Mouse (Mus musculus): ENCODE measurements around the gene Adgrg3.
"Not testable (repeated sequence)": the region's sequence is repeated elsewhere in the genome, so short reads cannot be mapped to it uniquely, and the experiment has no call there.

The Adgrg3 gene

GRCm38 (mm10) chr8:95020821-95021220 is 3.3 kb downstream of the Adgrg3 start:
- DNase-seq (ENCODE audit: extremely low read depth, insufficient read length, low spot score), result no peak

GRCm38 (mm10) chr8:95023201-95023600 is 5.7 kb downstream of the Adgrg3 start:
- no peak for DNase-seq (ENCODE audit: extremely low read depth, insufficient read length, low spot score)

- no peak for DNase-seq (ENCODE audit: extremely low read depth, insufficient read length, low spot score)
These were observed 6.9 kb downstream of the Adgrg3 start for GRCm38 (mm10) chr8:95024387-95024786.

GRCm38 (mm10) chr8:95025421-95025820 is 7.9 kb downstream of the Adgrg3 start:
- DNase-seq (ENCODE audit: extremely low read depth, insufficient read length, low spot score), result no peak

- DNase-seq (ENCODE audit: extremely low read depth, insufficient read length, low spot score), result not testable (repeated sequence)
These were observed 10.9 kb downstream of the Adgrg3 start for GRCm38 (mm10) chr8:95028391-95028790.

- DNase-seq (ENCODE audit: extremely low read depth, insufficient read length, low spot score), result no peak
These were observed 19.8 kb downstream of the Adgrg3 start for GRCm38 (mm10) chr8:95037106-95037925.

- no peak for DNase-seq (ENCODE audit: extremely low read depth, insufficient read length, low spot score)
These were observed 24.6 kb downstream of the Adgrg3 start for GRCm38 (mm10) chr8:95041883-95042784.

GRCm38 (mm10) chr8:95044811-95045210 is 27.3 kb downstream of the Adgrg3 start:
- DNase-seq (ENCODE audit: extremely low read depth, insufficient read length, low spot score), result no peak

- no peak for DNase-seq (ENCODE audit: extremely low read depth, insufficient read length, low spot score)
These were observed 29.5 kb downstream of the Adgrg3 start for GRCm38 (mm10) chr8:95046982-95047381.

- no peak for DNase-seq (ENCODE audit: extremely low read depth, insufficient read length, low spot score)
These were observed 30.6 kb downstream of the Adgrg3 start for GRCm38 (mm10) chr8:95047884-95048680.

GRCm38 (mm10) chr8:95049636-95050035 is 32.1 kb downstream of the Adgrg3 start:
- DNase-seq (ENCODE audit: extremely low read depth, insufficient read length, low spot score), result no peak

- DNase-seq (ENCODE audit: extremely low read depth, insufficient read length, low spot score), result no peak
These were observed 36.9 kb downstream of the Adgrg3 start for GRCm38 (mm10) chr8:95054438-95054837.

GRCm38 (mm10) chr8:95054927-95055510 is 37.5 kb downstream of the Adgrg3 start, which contains the start of gene Drc7:
Gene Drc7, plus strand, starts transcription at chr8:95055103.
- DNase-seq (ENCODE audit: extremely low read depth, insufficient read length, low spot score), result no peak

- DNase-seq (ENCODE audit: extremely low read depth, insufficient read length, low spot score), result no peak
These were observed 38.9 kb downstream of the Adgrg3 start for GRCm38 (mm10) chr8:95056414-95056813.

GRCm38 (mm10) chr8:95058661-95059060 is 41.2 kb downstream of the Adgrg3 start:
- DNase-seq (ENCODE audit: extremely low read depth, insufficient read length, low spot score), result no peak

GRCm38 (mm10) chr8:95059812-95060533 is 42.5 kb downstream of the Adgrg3 start:
- DNase-seq (ENCODE audit: extremely low read depth, insufficient read length, low spot score), result no peak

- DNase-seq (ENCODE audit: extremely low read depth, insufficient read length, low spot score), result peak; percentile 65
These were observed 47.0 kb downstream of the Adgrg3 start for GRCm38 (mm10) chr8:95064531-95064930.

- no peak for DNase-seq (ENCODE audit: extremely low read depth, insufficient read length, low spot score)
These were observed 50.1 kb downstream of the Adgrg3 start for GRCm38 (mm10) chr8:95067582-95067981.

- DNase-seq (ENCODE audit: extremely low read depth, insufficient read length, low spot score), result no peak
These were observed 58.0 kb downstream of the Adgrg3 start for GRCm38 (mm10) chr8:95075504-95075903.

GRCm38 (mm10) chr8:95076151-95076550 is 58.7 kb downstream of the Adgrg3 start:
- no peak for DNase-seq (ENCODE audit: extremely low read depth, insufficient read length, low spot score)

Measured in 3134 (cell line).